Mouse (Mus musculus): ENCODE data around the gene Med27. TPM values are rescaled to one million over a fixed set of nuclear protein-coding genes. Genes with fewer than 3 reads are reported as not detected.

Gene Med27
- 48.4 and 54.6 TPM in 2 replicates for polyA plus RNA-seq (2016; fragmentation: Nextera tagmentation; extraction: Ambion mirVana)

- peak; percentile 93 for ATAC-seq (ENCODE audit: insufficient number of reproducible peaks, insufficient read depth, low FRiP score, low TSS enrichment, low read depth)
- H3K4me2 ChIP-seq: peak within 1 kb of the TSS; percentile 96
- WGBS: 1% methylated on average over 41 of the region's 41 CpGs
- peaks cover 8% of the 10 kb centered on the region for H3K4me1 ChIP-seq (replicated peaks)
- no peak within 1 kb of the TSS; the same call in 1 of the 2 replicates for H3K27ac ChIP-seq
- H3K27me3 ChIP-seq: no peaks in the 10 kb centered on the region
- peak within 1 kb of the TSS; percentile 58; the same call in 1 of the 2 replicates for H3K9ac ChIP-seq (replicated peaks)
- H3K36me3 ChIP-seq: peaks cover 21% of the 10 kb centered on the region; the same call in 1 of the 2 replicates
- no peaks in the 10 kb centered on the region for H3K9me3 ChIP-seq
- peak within 1 kb of the TSS; percentile 88 for H3K4me3 ChIP-seq (replicated peaks)
Measured at GRCm38 (mm10) chr2:29346629-29347271, at the start of gene Med27. Gene Med27 (plus strand): TSS chr2:29346819.

GRCm38 (mm10) chr2:29309966-29310365 lies 36.7 kb upstream of the Med27 start:
- no peaks in the 10 kb centered on the region for H3K36me3 ChIP-seq
- WGBS: 47% methylated on average over 7 of the region's 7 CpGs
- no peak overlapping the region for H3K27ac ChIP-seq

DNA sequence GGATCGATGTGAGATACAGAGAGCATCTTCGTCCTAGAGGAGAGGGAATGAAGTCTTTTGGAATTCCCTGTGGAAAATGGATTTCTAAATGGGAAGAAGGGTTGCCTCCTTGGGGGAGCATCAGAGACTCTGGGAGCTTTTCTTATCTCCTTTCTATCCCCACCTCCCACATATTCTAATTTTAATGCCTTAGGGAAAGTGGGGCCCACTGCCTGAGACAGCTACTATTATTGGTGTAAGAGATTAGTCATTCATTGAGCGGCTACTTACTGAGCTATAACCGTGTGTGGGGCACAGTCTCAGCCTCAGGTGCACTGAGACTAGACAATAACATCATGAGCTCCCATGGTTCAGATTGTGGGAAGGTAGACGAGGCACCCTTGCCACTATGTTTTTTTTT lies 34.6 kb upstream of the Med27 start:
- H3K4me2 ChIP-seq: no peak overlapping the region
- no peaks in the 10 kb centered on the region for H3K27me3 ChIP-seq
- no peak overlapping the region for H3K9ac ChIP-seq (replicated peaks)
- H3K27ac ChIP-seq: no peak overlapping the region
- ATAC-seq (ENCODE audit: insufficient number of reproducible peaks, insufficient read depth, low FRiP score, low TSS enrichment, low read depth): no peak
- WGBS: 85% methylated on average over 5 of the region's 5 CpGs
- H3K9me3 ChIP-seq: no peaks in the 10 kb centered on the region
- H3K36me3 ChIP-seq: no peaks in the 10 kb centered on the region
- H3K4me1 ChIP-seq (replicated peaks): no peaks in the 10 kb centered on the region
- H3K4me3 ChIP-seq (replicated peaks): no peak overlapping the region

More at GRCm38 (mm10) chr2:29309966-29310365, 36.7 kb upstream of the Med27 start:
- H3K4me2 ChIP-seq: no peak overlapping the region
- no peak for ATAC-seq (ENCODE audit: insufficient number of reproducible peaks, insufficient read depth, low FRiP score, low TSS enrichment, low read depth)
- no peaks in the 10 kb centered on the region for H3K9me3 ChIP-seq
- no peaks in the 10 kb centered on the region for H3K4me1 ChIP-seq (replicated peaks)
- no peak overlapping the region for H3K9ac ChIP-seq (replicated peaks)
- H3K27me3 ChIP-seq: no peaks in the 10 kb centered on the region
- H3K4me3 ChIP-seq (replicated peaks): no peak overlapping the region

GRCm38 (mm10) chr2:29317906-29318470 lies 28.6 kb upstream of the Med27 start:
- no peak for ATAC-seq (ENCODE audit: insufficient number of reproducible peaks, insufficient read depth, low FRiP score, low TSS enrichment, low read depth)
- no peak overlapping the region for H3K4me2 ChIP-seq

DNA sequence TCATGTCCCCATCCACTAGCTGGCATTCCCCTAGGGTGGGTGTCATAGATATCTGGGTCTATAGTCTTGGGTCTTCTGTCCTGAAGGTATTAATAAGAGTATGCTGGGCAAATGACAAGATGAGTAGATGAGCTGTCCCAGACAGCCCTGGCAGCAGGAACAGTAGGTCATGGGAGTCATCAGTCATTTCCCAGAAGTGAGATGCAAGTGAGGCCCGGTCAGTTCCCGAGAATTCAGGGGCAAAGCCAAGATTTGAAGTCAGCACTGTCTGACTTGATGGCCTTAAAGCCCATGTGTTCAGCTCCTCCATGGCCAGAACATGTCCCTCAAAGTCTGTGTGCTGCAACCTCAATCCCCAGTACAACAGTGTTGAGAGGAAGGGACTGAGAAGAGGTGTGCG lies 28.0 kb upstream of the Med27 start:
- H3K4me3 ChIP-seq (replicated peaks): no peak overlapping the region
- no peaks in the 10 kb centered on the region for H3K9me3 ChIP-seq
- no peak for ATAC-seq (ENCODE audit: insufficient number of reproducible peaks, insufficient read depth, low FRiP score, low TSS enrichment, low read depth)
- H3K4me2 ChIP-seq: no peak overlapping the region
- no peaks in the 10 kb centered on the region for H3K36me3 ChIP-seq
- no peaks in the 10 kb centered on the region for H3K4me1 ChIP-seq (replicated peaks)
- 90% methylated on average over 3 of the region's 3 CpGs for WGBS
- H3K27ac ChIP-seq: no peak overlapping the region
- no peaks in the 10 kb centered on the region for H3K27me3 ChIP-seq
- no peak overlapping the region for H3K9ac ChIP-seq (replicated peaks)

More at GRCm38 (mm10) chr2:29317906-29318470, 28.6 kb upstream of the Med27 start:
- Histone ChIP-seq H3K9ac (replicated peaks) (no peak overlapping the region), H3K4me1 (replicated peaks) (no peaks in the 10 kb centered on the region), H3K27me3 (no peaks in the 10 kb centered on the region), H3K36me3 (no peaks in the 10 kb centered on the region), H3K4me3 (replicated peaks) (no peak overlapping the region), H3K9me3 (no peaks in the 10 kb centered on the region), H3K27ac (no peak overlapping the region)
- WGBS: 87% methylated on average over 4 of the region's 4 CpGs

DNA sequence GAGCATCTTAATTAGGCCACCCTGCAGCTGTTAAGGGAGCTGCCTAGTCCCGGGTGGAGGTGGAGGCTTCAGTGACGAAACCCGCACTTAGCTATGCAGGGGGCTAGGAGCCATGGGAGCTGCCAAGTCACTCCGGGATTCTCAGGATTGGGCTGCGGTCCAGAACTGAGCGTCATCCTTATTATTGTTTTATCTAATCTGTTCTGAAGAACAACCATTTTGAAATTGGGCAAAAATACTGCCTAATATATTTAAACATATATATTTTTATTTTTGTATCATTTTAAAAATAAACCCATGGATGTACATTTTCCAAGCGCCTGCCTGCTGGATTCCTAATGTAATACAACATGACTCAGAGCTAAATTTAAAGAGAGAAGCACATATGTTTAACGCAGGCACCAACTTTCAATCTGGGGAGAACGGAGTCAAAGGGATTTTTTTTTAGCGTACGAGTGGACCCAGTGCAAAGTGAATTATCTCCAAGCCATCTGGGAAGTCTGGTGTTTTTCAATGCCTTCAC lies 26.3 kb upstream of the Med27 start:
- H3K4me2 ChIP-seq: no peak overlapping the region
- no peaks in the 10 kb centered on the region for H3K27me3 ChIP-seq
- no peak overlapping the region for H3K4me3 ChIP-seq (replicated peaks)
- H3K27ac ChIP-seq: no peak overlapping the region
- H3K9ac ChIP-seq (replicated peaks): no peak overlapping the region
- no peaks in the 10 kb centered on the region for H3K36me3 ChIP-seq
- no peak for ATAC-seq (ENCODE audit: insufficient number of reproducible peaks, insufficient read depth, low FRiP score, low TSS enrichment, low read depth)
- WGBS: 69% methylated on average over 11 of the region's 11 CpGs
- H3K9me3 ChIP-seq: no peaks in the 10 kb centered on the region
- no peaks in the 10 kb centered on the region for H3K4me1 ChIP-seq (replicated peaks)

DNA sequence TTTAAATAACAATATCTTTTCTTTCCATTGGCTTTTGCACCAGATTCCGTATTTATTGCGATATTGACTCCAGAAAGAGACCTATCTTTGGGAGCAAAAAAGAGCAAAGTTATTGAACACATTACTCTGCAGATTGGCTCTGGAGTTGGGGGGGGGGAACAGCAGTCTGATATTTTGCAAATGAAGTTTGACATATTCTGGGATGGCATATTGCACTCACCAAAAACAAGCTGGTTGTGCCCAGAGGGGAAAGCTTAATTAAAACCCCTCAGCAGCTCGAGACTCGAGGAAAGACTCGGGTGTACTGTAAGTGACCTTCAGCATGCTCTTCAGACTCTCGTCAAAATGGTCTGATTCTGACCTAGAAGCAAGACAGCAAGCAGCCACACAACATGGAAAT lies 25.8 kb upstream of the Med27 start:
- Histone ChIP-seq H3K4me3 (replicated peaks) (no peak overlapping the region), H3K9ac (replicated peaks) (no peak overlapping the region), H3K27me3 (no peaks in the 10 kb centered on the region), H3K27ac (no peak overlapping the region), H3K9me3 (no peaks in the 10 kb centered on the region), H3K4me1 (replicated peaks) (no peaks in the 10 kb centered on the region), H3K36me3 (no peaks in the 10 kb centered on the region), H3K4me2 (no peak overlapping the region)
- WGBS: 63% methylated on average over 6 of the region's 6 CpGs
- ATAC-seq (ENCODE audit: insufficient number of reproducible peaks, insufficient read depth, low FRiP score, low TSS enrichment, low read depth): no peak

- H3K36me3 ChIP-seq: no peaks in the 10 kb centered on the region
- no peak overlapping the region for H3K4me3 ChIP-seq (replicated peaks)
- WGBS: 92% methylated on average over 2 of the region's 2 CpGs
- no peaks in the 10 kb centered on the region for H3K4me1 ChIP-seq (replicated peaks)
- H3K27ac ChIP-seq: no peak overlapping the region
- H3K4me2 ChIP-seq: no peak overlapping the region
- no peaks in the 10 kb centered on the region for H3K27me3 ChIP-seq
- H3K9me3 ChIP-seq: no peaks in the 10 kb centered on the region
- H3K9ac ChIP-seq (replicated peaks): no peak overlapping the region
- ATAC-seq (ENCODE audit: insufficient number of reproducible peaks, insufficient read depth, low FRiP score, low TSS enrichment, low read depth): no peak
Measured at GRCm38 (mm10) chr2:29324456-29324855, 22.2 kb upstream of the Med27 start.

GRCm38 (mm10) chr2:29330471-29330870 lies 16.1 kb upstream of the Med27 start:
- H3K9ac ChIP-seq (replicated peaks): no peak overlapping the region
- H3K27ac ChIP-seq: no peak overlapping the region
- H3K4me1 ChIP-seq (replicated peaks): no peaks in the 10 kb centered on the region
- ATAC-seq (ENCODE audit: insufficient number of reproducible peaks, insufficient read depth, low FRiP score, low TSS enrichment, low read depth): no peak
- H3K27me3 ChIP-seq: no peaks in the 10 kb centered on the region
- H3K4me3 ChIP-seq (replicated peaks): no peak overlapping the region
- no peak overlapping the region for H3K4me2 ChIP-seq
- H3K36me3 ChIP-seq: no peaks in the 10 kb centered on the region
- H3K9me3 ChIP-seq: no peaks in the 10 kb centered on the region
- WGBS: 79% methylated on average over 1 of the region's 1 CpGs

- H3K4me3 ChIP-seq (replicated peaks): no peak overlapping the region
- no peak overlapping the region for H3K27ac ChIP-seq
- no peak overlapping the region for H3K9ac ChIP-seq (replicated peaks)
- peaks cover 2% of the 10 kb centered on the region; the same call in 1 of the 2 replicates for H3K27me3 ChIP-seq
- no peak for ATAC-seq (ENCODE audit: insufficient number of reproducible peaks, insufficient read depth, low FRiP score, low TSS enrichment, low read depth)
- H3K4me1 ChIP-seq (replicated peaks): no peaks in the 10 kb centered on the region
- no peaks in the 10 kb centered on the region for H3K36me3 ChIP-seq
- H3K4me2 ChIP-seq: no peak overlapping the region
- H3K9me3 ChIP-seq: no peaks in the 10 kb centered on the region
- 88% methylated on average over 1 of the region's 1 CpGs for WGBS
Measured at GRCm38 (mm10) chr2:29338396-29338795, 8.2 kb upstream of the Med27 start.

DNA sequence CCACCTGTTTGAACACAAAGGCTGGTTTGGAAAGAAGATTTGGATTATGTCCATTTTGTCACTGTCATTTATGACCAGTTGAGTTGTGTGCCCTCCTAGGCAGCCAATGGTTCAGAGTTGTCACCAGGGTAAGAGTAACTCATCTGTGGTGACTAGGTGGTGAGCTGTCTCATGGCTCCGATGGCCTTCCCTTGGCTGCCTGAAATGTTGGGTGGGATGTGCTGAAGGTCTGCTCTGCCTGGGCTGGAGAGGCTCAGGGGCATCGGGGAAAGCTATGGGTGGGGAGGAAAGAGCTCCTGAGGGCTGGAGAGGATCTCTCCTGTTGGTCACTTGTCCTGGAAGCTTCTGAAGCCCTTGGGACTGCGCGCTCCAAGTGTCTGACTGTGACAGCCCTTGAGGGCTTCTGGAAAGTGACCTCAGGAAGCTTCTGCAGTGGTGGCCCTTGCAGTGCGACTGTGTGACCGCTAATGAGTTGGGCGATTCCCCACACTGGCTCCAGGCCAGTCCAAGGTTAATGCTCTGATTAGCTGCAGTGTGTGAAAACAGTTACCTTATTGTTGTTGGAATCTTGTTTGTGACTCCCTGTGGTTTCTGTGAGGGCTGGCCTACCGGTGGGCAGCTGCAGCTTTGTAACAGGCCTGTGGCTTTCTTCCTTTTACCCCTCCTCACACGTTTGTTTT lies 12.2 kb downstream of the Med27 start:
- H3K4me1 ChIP-seq (replicated peaks): peaks cover 11% of the 10 kb centered on the region
- peak overlapping the region; percentile 66 for H3K27ac ChIP-seq
- H3K4me3 ChIP-seq (replicated peaks): no peak overlapping the region
- no peak overlapping the region for H3K9ac ChIP-seq (replicated peaks)
- H3K27me3 ChIP-seq: no peaks in the 10 kb centered on the region
- no peak overlapping the region for H3K4me2 ChIP-seq
- WGBS: 48% methylated on average over 9 of the region's 9 CpGs
- ATAC-seq (ENCODE audit: insufficient number of reproducible peaks, insufficient read depth, low FRiP score, low TSS enrichment, low read depth): no peak
- no peaks in the 10 kb centered on the region for H3K9me3 ChIP-seq
- peaks cover 11% of the 10 kb centered on the region; the same call in 1 of the 2 replicates for H3K36me3 ChIP-seq
